Mouse (Mus musculus) heart, postnatal 0 days (tissue): ENCODE data around the gene Mtmr12. TPM values are rescaled to one million over a fixed set of nuclear protein-coding genes. Genes with fewer than 3 reads are reported as not detected.

ENCODE experiments used
- ATAC-seq: fragments of 200-750 bp; cut with Nextera tagmentation; 2 replicates; pipeline ENCODE4 v1.8.0; 2017; ENCODE audit warnings: low read depth, moderate number of reproducible peaks, moderate library complexity; ENCODE audit not compliant: insufficient read depth
- DNase-seq: peaks from one replicate; pipeline ENCODE4 v3.0.0-alpha.2; 2016; ENCODE audit warnings: low spot score
- H3K27ac ChIP-seq: fragments of 300-500 bp; sonication (generic); 2 replicates; pipeline ENCODE4 v1.5.1; 2014; ENCODE audit warnings: low read depth, mild to moderate bottlenecking
- H3K27me3 ChIP-seq: fragments of 300-500 bp; sonication (generic); 2 replicates; pipeline ENCODE4 v1.6.1; 2014; ENCODE audit warnings: low read length, mixed read lengths; ENCODE audit not compliant: control insufficient read depth, insufficient read depth
- H3K36me3 ChIP-seq: fragments of 300-500 bp; sonication (generic); replicated peaks from 2 replicates; pipeline ENCODE4 v1.6.1; 2014; ENCODE audit warnings: low read length, mixed read lengths; ENCODE audit not compliant: control insufficient read depth, insufficient read depth
- H3K4me1 ChIP-seq: fragments of 300-500 bp; sonication (generic); 2 replicates; pipeline ENCODE4 v1.6.1; 2014; ENCODE audit warnings: antibody characterized with exemption; ENCODE audit not compliant: control insufficient read depth, insufficient read depth
- H3K4me2 ChIP-seq: fragments of 300-500 bp; sonication (generic); 2 replicates; pipeline ENCODE4 v1.6.1; 2014; ENCODE audit warnings: low read depth, mild to moderate bottlenecking, low read length, moderate library complexity
- H3K4me3 ChIP-seq: fragments of 300-500 bp; sonication (generic); 2 replicates; pipeline ENCODE4 v1.5.1; 2014; ENCODE audit warnings: low read depth, low read length
- H3K9ac ChIP-seq: fragments of 300-500 bp; sonication (generic); replicated peaks from 2 replicates; pipeline ENCODE4 v1.6.1; 2014; ENCODE audit warnings: low read depth, low read length, mixed read lengths
- H3K9me3 ChIP-seq: fragments of 300-500 bp; sonication (generic); replicated peaks from 2 replicates; pipeline ENCODE4 v1.6.1; 2016; ENCODE audit warnings: low read length; ENCODE audit not compliant: control insufficient read depth
- CTCF ChIP-seq: IDR thresholded peaks from 2 replicates; pipeline ENCODE4 v1.5.1; 2016; ENCODE audit warnings: antibody characterized with exemption, control low read depth, low read depth
- EP300 ChIP-seq: IDR thresholded peaks from 2 replicates; pipeline ENCODE4 v1.6.1; 2016; ENCODE audit warnings: antibody characterized with exemption, low read depth
- WGBS: fragments of 180-500 bp; shearing (Covaris S2); extraction: QIAGEN DNeasy Blood & Tissue Kit; methylation state at CpG from one replicate; pipeline ENCODE4 v1.1.7; 2014; 5-methylcytosine and 5-hydroxymethylcytosine counted together
- polyA plus RNA-seq: library from polyadenylated mRNA; unstranded; fragments of >200 nt; fragmentation: Nextera tagmentation; extraction: Ambion mirVana; gene quantifications from 2 replicates; pipeline ENCODE4 v1.2.1, GENCODE M21; 2015
- total RNA-seq: library from RNA; depleted of rRNA; stranded (reverse); fragments of >200 nt; gene quantifications from 2 replicates; pipeline ENCODE4 v1.2.3, GENCODE M21; 2014; ENCODE audit warnings: low replicate concordance

The Mtmr12 gene
- total and polyA plus RNA-seq, 2 experiments from 2014 or later: 5.4 to 9.8 TPM

- Histone ChIP-seq H3K36me3 (no peaks in the 10 kb centered on the region), H3K4me1 (no peaks in the 10 kb centered on the region), H3K9me3 (no peaks in the 10 kb centered on the region), H3K27me3 (no peaks in the 10 kb centered on the region), H3K27ac (no peak overlapping the region), H3K9ac (no peak overlapping the region), H3K4me3 (no peak overlapping the region), H3K4me2 (no peak overlapping the region)
- TF ChIP-seq CTCF: no peak
- no peak for TF ChIP-seq EP300
- WGBS: 62% methylated on average over 6 of the region's 6 CpGs
- DNase-seq (no peak), ATAC-seq (no peak; the same call in 1 of the 2 replicates)
Observed at GRCm38 (mm10) chr15:12284794-12285534, 80.1 kb downstream of the Mtmr12 start.

- no peak overlapping the region for H3K27ac ChIP-seq
- no peaks in the 10 kb centered on the region for H3K27me3 ChIP-seq
- WGBS: 61% methylated on average over 5 of the region's 5 CpGs
- no peak overlapping the region for H3K4me3 ChIP-seq
- TF ChIP-seq CTCF: no peak
- no peak for TF ChIP-seq EP300
- ATAC-seq (no peak), DNase-seq (no peak)
- H3K9me3 ChIP-seq: no peaks in the 10 kb centered on the region
- H3K9ac ChIP-seq: no peak overlapping the region
- H3K4me2 ChIP-seq: no peak overlapping the region
- no peaks in the 10 kb centered on the region for H3K4me1 ChIP-seq
- H3K36me3 ChIP-seq: no peaks in the 10 kb centered on the region
Observed at GRCm38 (mm10) chr15:12285535-12285809, 80.6 kb downstream of the Mtmr12 start.

- H3K4me3 ChIP-seq: no peak overlapping the region
- no peaks in the 10 kb centered on the region for H3K27me3 ChIP-seq
- no peak overlapping the region for H3K27ac ChIP-seq
- DNase-seq (no peak), ATAC-seq (no peak)
- WGBS: 79% methylated on average over 7 of the region's 7 CpGs
- no peak overlapping the region for H3K4me2 ChIP-seq
- H3K9me3 ChIP-seq: no peaks in the 10 kb centered on the region
- no peaks in the 10 kb centered on the region for H3K36me3 ChIP-seq
- H3K4me1 ChIP-seq: no peaks in the 10 kb centered on the region
- no peak overlapping the region for H3K9ac ChIP-seq
- TF ChIP-seq CTCF (no peak), EP300 (no peak)
Observed at GRCm38 (mm10) chr15:12290330-12290729, 85.5 kb downstream of the Mtmr12 start.

- Histone ChIP-seq H3K4me2 (no peak overlapping the region), H3K36me3 (no peaks in the 10 kb centered on the region), H3K9ac (no peak overlapping the region), H3K4me1 (no peaks in the 10 kb centered on the region), H3K9me3 (no peaks in the 10 kb centered on the region), H3K27ac (no peak overlapping the region), H3K4me3 (no peak overlapping the region), H3K27me3 (no peaks in the 10 kb centered on the region)
- WGBS: 89% methylated on average over 2 of the region's 2 CpGs
- DNase-seq (no peak), ATAC-seq (no peak)
- TF ChIP-seq CTCF (no peak), EP300 (no peak)
Observed at GRCm38 (mm10) chr15:12291757-12292156, 86.9 kb downstream of the Mtmr12 start.

DNA sequence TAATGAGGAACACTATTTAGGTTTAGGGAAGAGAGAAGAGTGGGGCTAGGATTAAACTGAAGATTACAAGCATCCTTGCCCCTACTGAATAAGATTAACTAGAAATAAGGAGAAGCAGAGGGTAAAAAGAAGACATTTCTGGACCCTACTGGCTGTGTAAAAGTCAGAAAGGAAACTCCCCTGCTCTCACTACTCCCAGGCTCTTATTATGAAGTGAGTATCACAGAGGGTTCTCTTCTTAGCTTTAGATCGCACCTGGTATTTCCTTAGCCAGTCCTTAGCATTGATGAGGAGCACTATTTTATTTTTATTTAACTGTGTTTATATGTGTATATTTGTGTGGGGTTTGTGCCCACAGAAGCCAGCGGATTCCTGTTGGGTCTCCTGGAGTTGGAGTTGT is 91.4 kb downstream of the Mtmr12 start:
- TF ChIP-seq EP300 (no peak), CTCF (no peak)
- H3K9me3 ChIP-seq: no peaks in the 10 kb centered on the region
- no peak overlapping the region for H3K9ac ChIP-seq
- ATAC-seq (no peak), DNase-seq (no peak)
- 59% methylated on average over 2 of the region's 2 CpGs for WGBS
- H3K27ac ChIP-seq: no peak overlapping the region
- no peaks in the 10 kb centered on the region for H3K27me3 ChIP-seq
- H3K36me3 ChIP-seq: no peaks in the 10 kb centered on the region
- no peaks in the 10 kb centered on the region for H3K4me1 ChIP-seq
- no peak overlapping the region for H3K4me3 ChIP-seq
- H3K4me2 ChIP-seq: no peak overlapping the region

GRCm38 (mm10) chr15:12298231-12298737 is 93.5 kb downstream of the Mtmr12 start:
- TF ChIP-seq EP300 (no peak), CTCF (no peak)
- Histone ChIP-seq H3K9ac (no peak overlapping the region), H3K4me2 (no peak overlapping the region), H3K9me3 (no peaks in the 10 kb centered on the region), H3K36me3 (no peaks in the 10 kb centered on the region), H3K4me3 (no peak overlapping the region), H3K27me3 (no peaks in the 10 kb centered on the region), H3K4me1 (no peaks in the 10 kb centered on the region), H3K27ac (no peak overlapping the region)
- no peak for DNase-seq
- no peak for ATAC-seq
- 75% methylated on average over 7 of the region's 7 CpGs for WGBS
